ENCODE assay signal across 8 mouse cellular contexts in genomic region chr13:37506046-37506445, GRCm38 (mm10).
DNase-seq lines count a peak whose midpoint lies in the region; ATAC-seq lines count a peak whose summit lies in the region.

No protein-coding gene starts in this region.

- peak; percentile 79 for DNase-seq in kidney, adult 11 months
- DNase-seq in right cerebral cortex, adult 18-20 months = no peak
- no peak for DNase-seq in frontal cortex, postnatal 10 days (ENCODE audit: low spot score in 2 of 2)
- DNase-seq in frontal cortex, postnatal 25 days (ENCODE audit: low spot score in 2 of 2) = no peak

- H3K4me3 ChIP-seq in hindbrain, embryonic 15.5 days = no peak overlapping the region
- no peak overlapping the region for H3K4me3 ChIP-seq in hindbrain, embryonic 13.5 days
- no peak overlapping the region for H3K4me3 ChIP-seq in brown adipose tissue, adult 24 weeks (ENCODE audit: insufficient read depth, low read depth, low read length)
- H3K4me3 ChIP-seq in lung, embryonic 16.5 days (ENCODE audit: low read length) = no peak overlapping the region

- H3K36me3 ChIP-seq in hindbrain, embryonic 15.5 days = no peaks in the 10 kb centered on the region
- no peaks in the 10 kb centered on the region for H3K36me3 ChIP-seq in hindbrain, embryonic 13.5 days
- no peaks in the 10 kb centered on the region for H3K36me3 ChIP-seq in lung, embryonic 16.5 days (ENCODE audit: control insufficient read depth, insufficient read depth, low read length)

- peaks cover 18% of the 10 kb centered on the region for H3K4me1 ChIP-seq in hindbrain, embryonic 15.5 days (replicated peaks)
- peaks cover 37% of the 10 kb centered on the region for H3K4me1 ChIP-seq in hindbrain, embryonic 13.5 days (replicated peaks)
- peaks cover 39% of the 10 kb centered on the region for H3K4me1 ChIP-seq in brown adipose tissue, adult 24 weeks (ENCODE audit: control insufficient read depth, insufficient read depth, insufficient read length, low read length)
- peaks cover 48% of the 10 kb centered on the region for H3K4me1 ChIP-seq in lung, embryonic 16.5 days (replicated peaks; ENCODE audit: control insufficient read depth, insufficient read depth, low read length)

- peak overlapping the region; percentile 19; the same call in 1 of the 2 replicates for H3K27ac ChIP-seq in hindbrain, embryonic 15.5 days (replicated peaks)
- no peak overlapping the region for H3K27ac ChIP-seq in hindbrain, embryonic 13.5 days
- H3K27ac ChIP-seq in brown adipose tissue, adult 24 weeks (replicated peaks; ENCODE audit: low read depth, low read length) = peak overlapping the region; percentile 92
- H3K27ac ChIP-seq in lung, embryonic 16.5 days (ENCODE audit: low read length) = peak overlapping the region; percentile 96

- no peaks in the 10 kb centered on the region for H3K27me3 ChIP-seq in hindbrain, embryonic 15.5 days
- H3K27me3 ChIP-seq in hindbrain, embryonic 13.5 days = 0 out of 2 replicates have a peak, but pooled peaks cover 3% of the 10 kb centered on the region
- H3K27me3 ChIP-seq in lung, embryonic 16.5 days (ENCODE audit: control insufficient read depth, insufficient read depth, low read depth, low read length) = no peaks in the 10 kb centered on the region

- no peak overlapping the region for H3K4me2 ChIP-seq in hindbrain, embryonic 15.5 days
- no peak overlapping the region for H3K4me2 ChIP-seq in hindbrain, embryonic 13.5 days
- no peak overlapping the region for H3K4me2 ChIP-seq in lung, embryonic 16.5 days (ENCODE audit: low read depth, low read length)

- 67% methylated on average over 10 of the region's 10 CpGs for WGBS in hindbrain, embryonic 15.5 days
- WGBS in hindbrain, embryonic 13.5 days = 65% methylated on average over 10 of the region's 10 CpGs
- 40% methylated on average over 10 of the region's 10 CpGs for WGBS in lung, embryonic 16.5 days

- no peaks in the 10 kb centered on the region for H3K9me3 ChIP-seq in hindbrain, embryonic 15.5 days
- no peaks in the 10 kb centered on the region for H3K9me3 ChIP-seq in hindbrain, embryonic 13.5 days
- no peaks in the 10 kb centered on the region for H3K9me3 ChIP-seq in lung, embryonic 16.5 days (ENCODE audit: control insufficient read depth, low read length)

- ATAC-seq in hindbrain, embryonic 15.5 days (ENCODE audit: low FRiP score, low read depth) = no peak
- no peak for ATAC-seq in hindbrain, embryonic 13.5 days (ENCODE audit: low FRiP score)
- no peak for ATAC-seq in lung, embryonic 16.5 days (ENCODE audit: low read depth)

- no peak overlapping the region for H3K9ac ChIP-seq in hindbrain, embryonic 15.5 days
- no peak overlapping the region for H3K9ac ChIP-seq in hindbrain, embryonic 13.5 days
- peak overlapping the region; percentile 2; the same call in 1 of the 2 replicates for H3K9ac ChIP-seq in lung, embryonic 16.5 days (ENCODE audit: low read length)
